Mouse (Mus musculus) right cerebral cortex, postnatal 36 days (tissue): ENCODE measurements around the gene Rps6ka1.
A peak's percentile ranks its signal among the peaks of the same experiment; 100 is the strongest.

Experiments used
- DNase-seq, 2 experiments: peaks; one replicate each; pipeline ENCODE4 v3.0.0; 2022; ENCODE audit warnings: low spot score in 2 of 2, mixed read lengths in 1 of 2

The Rps6ka1 gene

DNA sequence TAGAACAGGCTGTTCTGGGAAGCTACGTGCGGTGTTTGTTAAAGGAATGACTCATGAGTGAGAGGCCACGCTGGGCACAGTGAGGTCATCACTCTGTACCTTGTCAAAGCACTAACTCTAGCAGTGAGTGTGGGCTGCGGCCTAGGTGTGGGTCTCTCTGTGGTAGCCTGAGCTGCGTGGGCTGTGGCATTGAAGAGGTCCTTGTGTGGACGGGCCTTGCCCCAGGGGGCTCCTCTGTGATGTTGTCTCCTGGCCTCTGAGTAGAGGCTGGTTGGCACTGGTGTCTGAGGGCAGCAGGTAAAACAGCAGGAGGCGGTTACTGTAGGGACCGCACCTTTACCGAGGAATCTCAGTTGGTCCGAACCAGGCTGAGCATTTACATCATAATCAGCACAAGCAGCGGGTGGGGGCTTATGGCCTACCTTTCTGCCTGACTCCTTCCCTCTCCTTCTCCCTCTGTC lies 9.9 kb upstream of the Rps6ka1 start:
- DNase-seq = no peak

DNA sequence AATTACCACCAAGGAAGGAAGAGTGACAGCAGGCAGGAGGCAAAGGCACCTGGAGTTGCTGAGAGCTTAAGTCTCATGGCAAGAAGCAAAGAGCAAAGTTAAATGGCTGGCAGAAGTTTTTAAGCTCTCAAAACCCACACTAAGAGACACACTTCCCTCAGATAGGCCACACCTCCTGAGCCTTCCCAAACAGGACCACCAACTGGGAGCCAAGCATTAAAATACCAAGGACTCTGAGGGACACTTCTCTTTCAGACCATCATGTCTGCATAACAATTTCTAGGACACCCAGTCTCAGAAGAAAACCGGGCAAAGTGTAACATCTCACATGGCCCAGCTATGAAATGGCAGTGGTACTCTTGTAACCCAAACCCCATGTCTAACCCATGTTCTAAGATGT lies 9.4 kb upstream of the Rps6ka1 start:
- DNase-seq = no peak

GRCm38 (mm10) chr4:133896002-133896401 lies 8.4 kb upstream of the Rps6ka1 start:
- DNase-seq = no peak

- no peak for DNase-seq
Measured at GRCm38 (mm10) chr4:133887249-133887648, 348 bp downstream of the Rps6ka1 start.

DNA sequence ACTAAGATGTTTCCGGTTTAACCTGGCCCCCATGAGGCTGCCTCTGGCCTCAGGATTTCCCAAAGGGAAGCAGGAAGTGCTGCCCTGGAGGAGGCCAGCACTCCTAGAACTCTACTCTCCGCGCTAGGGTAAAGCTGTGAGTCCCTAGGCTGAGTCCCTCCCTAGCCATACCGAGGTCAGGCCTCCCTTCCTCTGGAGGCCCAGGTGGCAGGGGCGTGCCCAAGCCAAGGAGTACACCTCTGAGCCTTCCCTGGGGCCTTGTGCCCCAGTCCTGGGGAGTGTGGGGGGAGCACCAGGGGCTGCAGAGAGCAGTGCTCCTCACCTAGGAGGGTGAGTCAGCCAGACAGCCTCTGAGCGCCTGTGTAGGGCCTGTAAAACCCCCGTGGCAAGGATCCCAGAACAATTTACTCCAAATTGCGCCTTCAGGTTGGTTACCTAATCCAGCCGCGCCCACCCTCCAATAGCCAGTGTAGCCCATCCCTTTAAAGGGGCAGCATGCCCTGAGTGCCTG lies 1.6 kb downstream of the Rps6ka1 start:
- no peak for DNase-seq

- DNase-seq = no peak
Measured at GRCm38 (mm10) chr4:133885331-133885730, 2.3 kb downstream of the Rps6ka1 start.

DNA sequence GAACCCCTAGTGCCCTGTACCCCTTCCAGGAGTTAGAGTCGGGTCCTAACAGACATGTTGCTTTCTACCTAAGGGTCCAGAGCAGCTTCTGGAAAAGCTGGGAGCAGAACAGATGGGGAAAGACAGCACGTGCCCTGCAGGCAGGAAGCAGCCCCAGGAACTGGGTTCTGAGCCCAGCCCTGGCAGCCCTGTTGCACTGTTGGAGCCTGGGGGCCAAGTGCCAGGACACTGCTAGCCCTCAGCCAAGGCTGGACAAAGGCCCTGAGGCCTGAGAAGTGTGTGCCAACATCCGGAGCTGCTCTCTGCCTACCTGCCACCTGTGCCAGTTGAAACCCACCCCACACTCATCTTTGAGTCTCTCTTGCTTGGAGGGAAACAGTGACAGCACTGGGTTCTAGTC lies 2.7 kb downstream of the Rps6ka1 start:
- DNase-seq = no peak

- no peak for DNase-seq
Measured at GRCm38 (mm10) chr4:133884127-133884753, 3.4 kb downstream of the Rps6ka1 start.

DNA sequence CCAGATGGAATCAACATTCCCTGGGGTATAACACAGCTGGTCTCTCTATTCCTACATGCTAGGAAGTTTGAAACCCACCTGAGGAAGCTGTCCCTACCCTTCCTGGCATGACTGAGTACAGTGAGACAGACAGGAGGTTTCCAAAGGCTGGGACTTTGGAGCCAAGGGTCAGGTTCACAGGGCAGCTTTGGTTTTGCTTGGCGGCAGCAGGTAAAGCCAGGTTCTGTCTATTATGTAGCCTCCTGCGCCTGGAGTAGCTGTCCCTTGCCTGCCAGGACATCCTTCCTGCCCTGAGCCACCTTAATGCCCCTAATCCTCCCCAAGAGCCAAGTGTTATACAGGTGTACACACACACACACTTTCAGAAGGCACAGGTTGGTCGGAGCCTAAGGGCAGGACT lies 5.7 kb downstream of the Rps6ka1 start:
- no peak for DNase-seq

DNA sequence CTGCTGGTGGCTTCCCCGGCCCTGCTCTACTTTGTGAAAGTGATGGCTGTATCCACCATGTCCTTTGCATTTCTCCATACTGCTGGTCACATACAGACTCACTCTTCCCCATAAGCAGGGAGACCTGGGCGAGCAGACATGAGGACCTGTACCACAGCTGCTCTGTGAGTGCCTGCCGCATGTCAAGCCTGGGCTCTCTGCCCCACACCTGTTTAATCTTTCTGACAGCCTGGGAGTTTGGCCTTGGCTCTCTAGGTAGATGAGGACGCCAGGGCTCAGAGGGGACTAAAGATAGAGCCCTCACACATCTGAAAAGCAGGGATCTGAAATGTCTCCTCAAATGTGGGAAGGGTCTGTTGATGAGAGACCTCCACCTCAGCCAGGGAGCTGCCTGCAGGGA lies 6.2 kb downstream of the Rps6ka1 start:
- DNase-seq = no peak

- DNase-seq = no peak
Measured at GRCm38 (mm10) chr4:133879145-133879902, 8.3 kb downstream of the Rps6ka1 start.

DNA sequence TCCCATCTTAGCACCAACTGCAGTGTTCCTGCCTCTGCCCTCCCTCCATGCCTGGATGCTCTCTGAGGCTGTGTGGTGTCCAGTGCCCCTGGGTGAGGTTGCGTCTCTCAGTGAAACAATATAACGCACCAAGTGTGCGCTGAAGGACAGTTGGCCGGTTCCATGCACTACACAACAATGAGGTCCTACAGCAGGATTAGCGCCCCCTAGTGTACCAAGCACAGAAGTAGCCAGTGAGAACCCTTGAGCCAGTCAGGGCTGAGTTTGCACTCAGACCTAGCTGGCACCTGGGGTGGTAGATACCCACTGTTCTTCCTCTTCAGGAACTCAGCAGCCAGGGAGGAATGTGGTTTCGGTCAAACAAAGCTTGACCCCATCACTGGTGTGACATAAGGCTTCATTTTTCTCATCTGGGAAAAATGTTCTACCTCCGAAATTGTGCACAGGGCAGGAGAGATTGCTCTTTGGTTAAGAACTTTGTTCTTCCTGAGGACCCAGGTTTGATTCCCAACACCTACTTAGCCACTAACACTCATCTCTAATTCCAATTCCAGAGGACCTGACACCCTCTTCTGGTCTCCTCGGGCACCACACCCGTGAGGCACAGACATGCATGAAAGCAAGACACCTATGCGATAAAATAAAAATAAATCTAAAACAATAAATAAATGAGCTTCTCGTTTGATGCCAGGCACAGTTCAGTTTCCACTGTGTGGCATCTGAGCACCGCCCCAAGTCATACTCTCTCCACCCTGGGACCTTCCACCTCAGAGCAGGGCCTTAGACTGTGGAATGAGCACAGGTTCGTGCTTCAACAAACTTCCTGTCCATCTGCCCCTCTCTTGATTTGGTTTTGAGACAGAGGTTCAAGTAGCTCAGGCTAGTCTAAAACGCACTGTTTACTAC lies 9.5 kb downstream of the Rps6ka1 start:
- no peak for DNase-seq

DNA sequence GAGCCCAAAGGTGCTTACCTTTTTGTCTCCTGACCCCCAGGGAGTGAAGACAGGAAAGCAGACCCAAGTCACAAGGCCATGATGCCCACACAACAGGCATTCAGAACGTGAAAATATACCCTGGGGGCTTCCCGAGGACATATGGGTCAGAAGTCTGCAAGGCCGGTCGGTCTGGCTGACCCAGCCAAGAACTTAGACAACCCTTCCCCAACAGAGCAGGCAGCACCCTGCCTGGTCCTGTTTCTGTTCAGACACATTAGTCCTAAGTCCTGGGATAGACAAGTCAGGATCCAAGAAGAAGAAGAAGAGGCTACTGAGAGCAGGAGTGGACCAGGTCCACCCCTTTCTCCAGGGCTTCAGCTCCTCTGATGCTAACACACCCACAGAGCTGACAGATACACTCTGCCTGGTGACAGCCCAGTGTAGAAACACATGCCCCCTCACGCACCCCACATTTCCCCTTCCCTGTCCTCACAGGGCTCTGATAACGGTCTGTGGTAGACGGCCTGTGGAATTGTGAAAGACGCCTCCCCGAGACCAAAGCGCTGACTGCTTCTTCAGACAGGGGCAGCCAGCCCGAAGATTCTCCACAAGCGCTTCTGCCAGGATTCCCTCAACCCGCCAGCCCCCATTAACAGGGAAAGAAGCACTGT lies 12.6 kb downstream of the Rps6ka1 start:
- DNase-seq = no peak

DNA sequence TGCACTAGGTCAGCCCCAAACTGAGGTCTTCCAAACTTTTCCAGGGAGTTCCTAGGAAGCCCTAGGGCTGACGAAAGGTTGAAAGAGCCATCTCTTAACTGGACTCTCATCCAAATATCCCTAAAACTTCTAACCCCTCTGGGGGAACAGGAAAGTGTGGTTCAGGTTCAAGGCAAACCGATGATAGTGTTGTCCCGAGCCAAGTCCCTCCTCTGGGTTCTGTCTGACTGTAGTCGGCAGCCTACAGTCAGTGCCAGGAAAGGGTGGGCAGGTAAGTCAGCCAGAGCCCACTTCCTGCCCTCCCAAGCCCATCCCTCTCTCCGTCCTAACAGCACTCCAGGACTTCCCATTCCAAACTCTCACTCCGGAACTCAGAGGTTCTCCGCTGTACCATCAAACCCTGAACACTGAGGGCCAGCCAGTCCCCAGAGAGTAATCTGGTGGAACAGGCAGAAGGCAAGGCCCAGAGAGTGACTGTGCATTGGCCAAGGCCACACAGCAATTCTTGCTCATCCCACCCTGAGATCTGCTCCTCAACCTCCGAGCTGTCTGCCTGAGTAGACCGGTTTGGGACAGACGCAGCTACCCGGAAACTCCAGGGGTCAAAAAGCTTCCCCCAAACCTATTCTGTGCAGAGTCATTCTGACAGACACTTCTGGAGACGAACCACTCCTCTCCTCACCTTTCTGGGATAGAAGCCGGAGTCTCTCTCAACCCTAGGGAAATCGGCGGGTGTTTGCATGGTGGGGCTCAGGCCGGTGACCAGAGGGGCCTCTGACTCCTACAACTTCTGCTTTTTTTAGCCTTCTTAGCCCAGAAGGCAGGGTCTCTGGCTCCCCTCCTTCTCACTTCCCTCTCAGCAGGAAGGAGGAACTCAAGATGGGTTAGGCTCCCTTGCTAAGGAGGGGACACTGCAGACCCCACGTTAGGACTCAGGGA lies 13.4 kb downstream of the Rps6ka1 start:
- no peak for DNase-seq

DNA sequence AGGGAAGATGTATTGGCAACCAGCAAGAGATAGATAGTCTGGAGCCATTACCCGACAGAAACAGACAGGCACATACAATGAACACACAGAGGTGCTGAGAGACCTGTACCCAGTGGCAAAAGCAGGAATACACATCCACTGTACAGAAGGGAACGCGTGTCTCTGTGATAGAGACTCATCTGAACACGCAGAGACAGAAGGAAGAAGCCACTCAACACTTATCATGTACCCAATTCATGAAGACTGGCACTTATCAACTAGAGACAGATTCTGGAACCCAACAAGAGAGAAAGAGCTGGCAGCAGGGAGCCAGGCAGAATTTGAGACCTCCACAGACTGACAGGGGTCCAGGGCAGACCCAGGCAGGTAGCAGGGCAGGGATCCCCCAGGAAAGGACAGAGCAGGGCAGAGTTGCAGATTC lies 14.2 kb downstream of the Rps6ka1 start:
- no peak for DNase-seq

DNA sequence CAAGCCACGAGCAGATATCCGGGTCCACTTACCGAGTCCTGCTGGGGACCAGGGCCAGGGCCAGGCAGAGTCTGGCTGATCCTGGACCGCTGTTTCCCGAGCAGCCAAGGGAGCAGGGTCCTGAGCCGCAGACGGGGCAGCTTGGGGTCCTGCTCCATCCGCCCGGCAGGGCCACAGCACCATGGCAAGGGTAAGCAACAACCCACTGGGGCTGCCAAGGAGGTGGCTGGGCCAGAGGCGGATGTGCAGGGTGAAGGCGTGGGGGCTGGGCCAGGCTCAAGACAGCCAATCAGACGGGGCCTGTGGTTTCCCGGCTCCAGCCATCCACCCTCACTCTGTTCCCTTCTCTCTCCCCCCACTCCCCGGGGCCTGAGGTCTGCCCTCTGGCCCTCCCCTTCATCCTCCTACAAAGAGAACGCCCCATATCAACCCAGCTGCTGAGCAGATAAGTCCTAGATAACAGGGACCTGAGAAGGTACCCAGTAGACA lies 14.7 kb downstream of the Rps6ka1 start:
- no peak for DNase-seq

DNA sequence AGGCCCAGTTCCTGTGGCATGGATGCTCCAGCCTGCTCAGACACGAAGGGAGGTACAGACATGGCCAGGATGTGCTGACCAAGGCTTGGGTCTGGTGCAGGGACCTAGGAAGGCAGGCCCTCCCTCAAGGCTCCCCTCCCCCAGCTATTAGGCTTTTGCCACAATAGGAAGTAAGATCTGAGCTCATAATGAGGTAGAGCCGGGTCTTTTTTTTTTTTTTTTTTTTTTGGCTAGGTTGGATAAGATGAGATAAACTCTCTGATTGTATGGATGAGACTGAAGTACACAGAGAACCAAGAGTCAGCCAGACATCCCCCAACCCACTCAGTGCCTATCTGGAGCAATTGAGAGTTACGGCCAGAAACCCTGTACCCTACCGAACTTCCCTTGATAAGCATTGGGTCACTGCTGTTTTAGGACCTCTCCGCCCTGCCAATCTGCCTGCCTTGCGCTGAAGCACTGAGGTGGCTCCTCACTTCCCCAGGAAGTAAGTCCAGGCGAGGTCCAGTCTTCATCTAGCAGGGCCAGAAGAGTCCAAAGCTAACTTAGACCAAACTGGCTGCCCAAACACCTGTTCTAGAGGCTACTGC lies 15.3 kb downstream of the Rps6ka1 start:
- DNase-seq = no peak

DNA sequence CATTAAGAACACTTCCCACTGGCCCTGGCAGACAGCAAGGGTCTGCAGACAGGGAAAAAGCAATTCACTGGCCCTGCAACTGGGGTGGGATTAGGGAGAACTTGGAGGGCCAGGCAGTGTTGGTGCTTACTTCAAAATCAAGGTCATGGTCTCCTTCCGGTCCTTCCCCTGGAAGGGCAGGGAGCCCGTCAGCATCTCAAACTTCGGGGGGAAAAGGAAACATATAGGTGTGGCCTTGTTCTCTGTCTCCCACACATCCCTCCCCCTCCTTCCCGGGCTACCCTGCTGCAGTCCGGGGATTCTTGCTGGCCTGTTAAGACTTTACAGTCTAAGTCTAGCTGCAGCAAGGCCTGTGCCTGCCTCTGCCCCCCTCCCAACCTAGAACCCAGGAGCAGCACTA lies 22.4 kb downstream of the Rps6ka1 start:
- no peak for DNase-seq

GRCm38 (mm10) chr4:133864380-133864981 lies 23.1 kb downstream of the Rps6ka1 start:
- DNase-seq = peak in 1 of 2 experiments; percentile 12
